Mouse (Mus musculus) CH12.LX (cell line): ENCODE measurements around the gene Usp17lb.

Source experiments
- CHD1 ChIP-seq: IDR thresholded peaks from 2 replicates; pipeline ENCODE4 v1.6.1; 2012; ENCODE audit warnings: low read depth, low read length, improper control_type of control experiment, inconsistent platforms
- CHD2 ChIP-seq: IDR thresholded peaks from 2 replicates; pipeline ENCODE4 v1.6.1; 2011; ENCODE audit warnings: low read length, improper control_type of control experiment
- CTCF ChIP-seq, 2 experiments: IDR thresholded peaks in 1 of 2; conservative IDR thresholded peaks in 1 of 2; 2 replicates each; pipeline ENCODE4 v1.5.1; 2011 to 2012; ENCODE audit warnings: low read depth in 2 of 2, low read length in 2 of 2, improper control_type of control experiment in 1 of 2, inconsistent platforms in 1 of 2, mild to moderate bottlenecking in 1 of 2, moderate library complexity in 1 of 2
- EP300 ChIP-seq: IDR thresholded peaks from 2 replicates; pipeline ENCODE4 v1.6.1; 2011; ENCODE audit warnings: low read length, improper control_type of control experiment
- JUN ChIP-seq: IDR thresholded peaks from 2 replicates; pipeline ENCODE4 v1.6.1; 2011; ENCODE audit warnings: low read depth, mild to moderate bottlenecking, low read length, improper control_type of control experiment, moderate library complexity; ENCODE audit not compliant: insufficient read depth
- MAFK ChIP-seq: IDR thresholded peaks from 2 replicates; pipeline ENCODE4 v1.6.1; 2011; ENCODE audit warnings: low read length, improper control_type of control experiment; ENCODE audit not compliant: insufficient replicate concordance
- MAX ChIP-seq: IDR thresholded peaks from 2 replicates; pipeline ENCODE4 v1.6.1; 2011; ENCODE audit warnings: low read length, improper control_type of control experiment
- MAZ ChIP-seq: IDR thresholded peaks from 2 replicates; pipeline ENCODE4 v1.6.1; 2012; ENCODE audit warnings: low read depth, mild to moderate bottlenecking, inconsistent platforms, low read length, improper control_type of control experiment, moderate library complexity
- MEF2A ChIP-seq: IDR thresholded peaks from 2 replicates; pipeline ENCODE4 v1.6.1; 2014; ENCODE audit warnings: low read depth, mild to moderate bottlenecking, inconsistent platforms, low read length, improper control_type of control experiment, borderline replicate concordance
- POLR2A ChIP-seq: IDR thresholded peaks from 2 replicates; pipeline ENCODE4 v1.6.1; 2011; ENCODE audit warnings: low read depth, mild to moderate bottlenecking, improper control_type of control experiment, low read length
- POLR2AphosphoS2 ChIP-seq: IDR thresholded peaks from 2 replicates; pipeline ENCODE4 v1.6.1; 2011; ENCODE audit warnings: low read depth, low read length, improper control_type of control experiment
- TCF12 ChIP-seq: IDR thresholded peaks from 2 replicates; pipeline ENCODE4 v1.6.1; 2014; ENCODE audit warnings: low read depth, mild to moderate bottlenecking, inconsistent platforms, low read length, improper control_type of control experiment

GRCm38 (mm10) chr7:104855248-104855750 lies 12.9 kb upstream of the Usp17lb start:
- TF ChIP-seq POLR2AphosphoS2 = no peak
- no peak for TF ChIP-seq TCF12
- no peak for TF ChIP-seq MEF2A
- no peak for TF ChIP-seq POLR2A
- no peak for TF ChIP-seq JUN
- no peak for TF ChIP-seq MAZ
- TF ChIP-seq EP300 = no peak; the same call in 1 of the 2 replicates
- TF ChIP-seq CHD1 = no peak
- TF ChIP-seq CTCF (conservative IDR thresholded peaks at IDR 0.05 in 1 of 2, IDR thresholded peaks at IDR 0.05 in 1 of 2; ENCODE audit: low read depth in 2 of 2, low read length in 2 of 2) = no peak
- TF ChIP-seq MAX = no peak
- no peak for TF ChIP-seq CHD2
- TF ChIP-seq MAFK = no peak
